Comparison of ENCODE assay signal across 8 mouse cellular contexts in genomic region chr6:29467583-29468354, GRCm38 (mm10). TPM values are rescaled to one million over a fixed set of nuclear protein-coding genes. Genes with fewer than 3 reads are reported as not detected.
DNase-seq lines count a peak whose midpoint lies in the region; ATAC-seq lines count a peak whose summit lies in the region.

Atp6v1f (plus strand) TSS chr6:29467718.

- H3K36me3 ChIP-seq in intestine, embryonic 14.5 days (ENCODE audit: control insufficient read depth, insufficient read depth, low read length) = peaks cover 12% of the 10 kb centered on the region

- intact Hi-C loops in left cerebral cortex, postnatal 14 days (cut with DNase I) = no loop called here

- H3K9me3 ChIP-seq in intestine, embryonic 14.5 days (ENCODE audit: control insufficient read depth, low read length) = no peaks in the 10 kb centered on the region

- peak; percentile 83 to 87 for DNase-seq in adrenal gland, adult 18-20 months (ENCODE audit: low spot score in 2 of 2)
- peak; percentile 96 for DNase-seq in embryo, embryonic 11 days
- peak; percentile 92 for DNase-seq in gastrocnemius, postnatal 25 days
- peak; percentile 96 for DNase-seq in intestine, embryonic 14.5 days (ENCODE audit: low spot score)
- peak; percentile 94 to 95 for DNase-seq in left cerebral cortex, postnatal 14 days (ENCODE audit: low spot score in 2 of 2)
- peak; percentile 96 for DNase-seq in mesoderm, embryonic 11.5 days (ENCODE audit: low read depth, low spot score)
- DNase-seq in right cerebral cortex, postnatal 36 days (ENCODE audit: low spot score in 2 of 2) = peak; percentile 89
- DNase-seq in yolk sac, embryonic 10.5 days (ENCODE audit: low spot score) = peak; percentile 97

- no peaks in the 10 kb centered on the region for H3K27me3 ChIP-seq in intestine, embryonic 14.5 days (replicated peaks; ENCODE audit: control insufficient read depth, insufficient read depth, low read length)

- peak within 1 kb of the TSS; percentile 57 for H3K4me3 ChIP-seq in intestine, embryonic 14.5 days (ENCODE audit: low read depth, low read length)

- H3K9ac ChIP-seq in intestine, embryonic 14.5 days (ENCODE audit: low read length) = peak within 1 kb of the TSS; percentile 48

- peak within 1 kb of the TSS; percentile 69 for H3K4me2 ChIP-seq in intestine, embryonic 14.5 days (ENCODE audit: low read length)

- peaks cover 9% of the 10 kb centered on the region; the same call in 1 of the 2 replicates for H3K4me1 ChIP-seq in intestine, embryonic 14.5 days (replicated peaks; ENCODE audit: control insufficient read depth, insufficient read depth, low read length)

- under 1% methylated on average over 39 of the region's 39 CpGs for WGBS in intestine, embryonic 14.5 days

- peak; percentile 92 for ATAC-seq in intestine, embryonic 14.5 days (replicated peaks; ENCODE audit: low FRiP score, low TSS enrichment, low read depth)

- peak within 1 kb of the TSS; percentile 59 for H3K27ac ChIP-seq in intestine, embryonic 14.5 days (ENCODE audit: low read depth)

RNA-seq across cellular contexts. Expression of gene Atp6v1f, which starts in this region (rescaled TPM):
- total RNA-seq in adrenal gland, adult 18-20 months (2021) = 100 to 1,000 TPM; 231 to 238 TPM
- 100 to 1,000 TPM in 1 of 2 experiments, 10 to 100 TPM in 1; 90.2 to 102 TPM for total RNA-seq in gastrocnemius, postnatal 25 days (2021)
- polyA plus RNA-seq in intestine, embryonic 14.5 days (2014; fragmentation: Nextera tagmentation; extraction: Ambion mirVana) = 291 and 300 TPM in 2 replicates
- 100 to 1,000 TPM; 253 to 268 TPM for total RNA-seq in left cerebral cortex, postnatal 14 days (2021)

Comparison
In these comparisons a context has a peak if more than half of its experiments do, and no peak if none do; other contexts are left out.
1. Peak in every context shown above with its lines: DNase-seq, ATAC-seq, H3K4me3 ChIP-seq and H3K27ac ChIP-seq.